Mouse (Mus musculus): ENCODE data around the gene Dgki. TPM values are rescaled to one million over a fixed set of nuclear protein-coding genes. Genes with fewer than 3 reads are reported as not detected.

Gene Dgki
- total and polyA plus RNA-seq, 2 experiments from 2014 or later = 4.5 to 20.1 TPM

GRCm38 (mm10) chr6:37231148-37231547 lies 68.8 kb downstream of the Dgki start:
- 61% methylated on average over 6 of the region's 6 CpGs for WGBS

GRCm38 (mm10) chr6:37222947-37223510 lies 77.0 kb downstream of the Dgki start:
- Histone ChIP-seq H3K27ac (no peak overlapping the region), H3K4me3 (ENCODE audit: low read length) (no peak overlapping the region), H3K36me3 (ENCODE audit: insufficient read depth, low read length) (no peaks in the 10 kb centered on the region), H3K27me3 (ENCODE audit: insufficient read depth, low read length) (no peaks in the 10 kb centered on the region), H3K4me2 (ENCODE audit: low read depth, low read length) (no peak overlapping the region), H3K4me1 (ENCODE audit: insufficient read depth, low read length) (peaks cover 13% of the 10 kb centered on the region; the same call in 1 of the 2 replicates), H3K9ac (replicated peaks; ENCODE audit: low read length) (no peak overlapping the region), H3K9me3 (ENCODE audit: low read length) (no peaks in the 10 kb centered on the region)
- no peak for DNase-seq (ENCODE audit: low spot score)
- WGBS = 72% methylated on average over 7 of the region's 7 CpGs
- no peak for TF ChIP-seq CTCF (IDR thresholded peaks at IDR 0.05; ENCODE audit: low read depth)
- no peak for ATAC-seq

More at GRCm38 (mm10) chr6:37231148-37231547, 68.8 kb downstream of the Dgki start:
- Histone ChIP-seq H3K4me1 (ENCODE audit: insufficient read depth, low read length) (0 out of 2 replicates have a peak, but pooled peaks cover 3% of the 10 kb centered on the region), H3K9me3 (ENCODE audit: low read length) (no peaks in the 10 kb centered on the region), H3K9ac (replicated peaks; ENCODE audit: low read length) (no peak overlapping the region), H3K36me3 (ENCODE audit: insufficient read depth, low read length) (no peaks in the 10 kb centered on the region), H3K27ac (no peak overlapping the region), H3K4me3 (ENCODE audit: low read length) (no peak overlapping the region), H3K27me3 (ENCODE audit: insufficient read depth, low read length) (no peaks in the 10 kb centered on the region), H3K4me2 (ENCODE audit: low read depth, low read length) (no peak overlapping the region)
- ATAC-seq (no peak), DNase-seq (ENCODE audit: low spot score) (no peak)
- no peak for TF ChIP-seq CTCF (IDR thresholded peaks at IDR 0.05; ENCODE audit: low read depth)

- Histone ChIP-seq H3K9me3 (ENCODE audit: low read length) (no peaks in the 10 kb centered on the region), H3K36me3 (ENCODE audit: insufficient read depth, low read length) (no peaks in the 10 kb centered on the region), H3K27me3 (ENCODE audit: insufficient read depth, low read length) (no peaks in the 10 kb centered on the region), H3K4me1 (ENCODE audit: insufficient read depth, low read length) (peaks cover 13% of the 10 kb centered on the region), H3K4me3 (ENCODE audit: low read length) (no peak overlapping the region), H3K9ac (replicated peaks; ENCODE audit: low read length) (no peak overlapping the region), H3K27ac (no peak overlapping the region), H3K4me2 (ENCODE audit: low read depth, low read length) (no peak overlapping the region)
- peak; percentile 39 for TF ChIP-seq CTCF (IDR thresholded peaks at IDR 0.05; ENCODE audit: low read depth)
- ATAC-seq (peak; percentile 53; the same call in 1 of the 2 replicates), DNase-seq (ENCODE audit: low spot score) (no peak)
- 58% methylated on average over 6 of the region's 6 CpGs for WGBS
Measured at GRCm38 (mm10) chr6:37222016-37222415, 78.0 kb downstream of the Dgki start.

GRCm38 (mm10) chr6:37219110-37219509 lies 80.9 kb downstream of the Dgki start:
- H3K27me3 ChIP-seq (ENCODE audit: insufficient read depth, low read length) = no peaks in the 10 kb centered on the region
- ATAC-seq (no peak), DNase-seq (ENCODE audit: low spot score) (no peak)
- TF ChIP-seq CTCF (IDR thresholded peaks at IDR 0.05; ENCODE audit: low read depth) = no peak
- no peak overlapping the region for H3K4me3 ChIP-seq (ENCODE audit: low read length)
- H3K4me1 ChIP-seq (ENCODE audit: insufficient read depth, low read length) = peaks cover 21% of the 10 kb centered on the region
- H3K36me3 ChIP-seq (ENCODE audit: insufficient read depth, low read length) = no peaks in the 10 kb centered on the region
- no peak overlapping the region for H3K27ac ChIP-seq
- WGBS = 73% methylated on average over 4 of the region's 4 CpGs
- H3K9me3 ChIP-seq (ENCODE audit: low read length) = no peaks in the 10 kb centered on the region
- no peak overlapping the region for H3K9ac ChIP-seq (replicated peaks; ENCODE audit: low read length)
- no peak overlapping the region for H3K4me2 ChIP-seq (ENCODE audit: low read depth, low read length)

- peak; percentile 68; the same call in 1 of the 2 replicates for ATAC-seq
- Histone ChIP-seq H3K4me3 (ENCODE audit: low read length) (no peak overlapping the region), H3K9ac (replicated peaks; ENCODE audit: low read length) (no peak overlapping the region), H3K4me1 (ENCODE audit: insufficient read depth, low read length) (peaks cover 20% of the 10 kb centered on the region), H3K27ac (peak overlapping the region; percentile 45; the same call in 1 of the 2 replicates), H3K27me3 (ENCODE audit: insufficient read depth, low read length) (no peaks in the 10 kb centered on the region), H3K4me2 (ENCODE audit: low read depth, low read length) (no peak overlapping the region), H3K36me3 (ENCODE audit: insufficient read depth, low read length) (no peaks in the 10 kb centered on the region), H3K9me3 (ENCODE audit: low read length) (no peaks in the 10 kb centered on the region)
- 49% methylated on average over 4 of the region's 4 CpGs for WGBS
- peak; percentile 74 for DNase-seq (ENCODE audit: low spot score)
- TF ChIP-seq CTCF (IDR thresholded peaks at IDR 0.05; ENCODE audit: low read depth) = no peak
Measured at GRCm38 (mm10) chr6:37216342-37216763, 83.6 kb downstream of the Dgki start.

- no peak for ATAC-seq
- peak overlapping the region; percentile 27; the same call in 1 of the 2 replicates for H3K27ac ChIP-seq
- WGBS = 30% methylated on average over 10 of the region's 10 CpGs
- H3K4me2 ChIP-seq (ENCODE audit: low read depth, low read length) = 0 out of 2 replicates have a peak overlapping the region, but pooled peaks have one; percentile 10
- DNase-seq (ENCODE audit: low spot score) = no peak
- no peaks in the 10 kb centered on the region for H3K36me3 ChIP-seq (ENCODE audit: insufficient read depth, low read length)
- no peaks in the 10 kb centered on the region for H3K9me3 ChIP-seq (ENCODE audit: low read length)
- peaks cover 24% of the 10 kb centered on the region for H3K4me1 ChIP-seq (ENCODE audit: insufficient read depth, low read length)
- H3K27me3 ChIP-seq (ENCODE audit: insufficient read depth, low read length) = no peaks in the 10 kb centered on the region
- H3K9ac ChIP-seq (replicated peaks; ENCODE audit: low read length) = no peak overlapping the region
- no peak overlapping the region for H3K4me3 ChIP-seq (ENCODE audit: low read length)
- TF ChIP-seq CTCF (IDR thresholded peaks at IDR 0.05; ENCODE audit: low read depth) = no peak
Measured at GRCm38 (mm10) chr6:37215655-37216054, 84.3 kb downstream of the Dgki start.

- 77% methylated on average over 4 of the region's 4 CpGs for WGBS
Measured at GRCm38 (mm10) chr6:37212930-37213329, 87.1 kb downstream of the Dgki start.

More at GRCm38 (mm10) chr6:37212930-37213329, 87.1 kb downstream of the Dgki start:
- Histone ChIP-seq H3K4me2 (ENCODE audit: low read depth, low read length) (no peak overlapping the region), H3K36me3 (ENCODE audit: insufficient read depth, low read length) (no peaks in the 10 kb centered on the region), H3K27ac (no peak overlapping the region), H3K4me3 (ENCODE audit: low read length) (no peak overlapping the region), H3K4me1 (ENCODE audit: insufficient read depth, low read length) (peaks cover 24% of the 10 kb centered on the region), H3K9ac (replicated peaks; ENCODE audit: low read length) (no peak overlapping the region), H3K9me3 (ENCODE audit: low read length) (no peaks in the 10 kb centered on the region), H3K27me3 (ENCODE audit: insufficient read depth, low read length) (no peaks in the 10 kb centered on the region)
- no peak for DNase-seq (ENCODE audit: low spot score)
- ATAC-seq = no peak
- TF ChIP-seq CTCF (IDR thresholded peaks at IDR 0.05; ENCODE audit: low read depth) = no peak

Measured in hindbrain, postnatal 0 days (tissue).